Mouse (Mus musculus) layer of hippocampus, adult 2 months (tissue): ENCODE data around the gene Evi2b. TPM values are rescaled to one million over a fixed set of nuclear protein-coding genes. Genes with fewer than 3 reads are reported as not detected.

Source experiments
- DNase-seq, 2 experiments: peaks; one replicate each; pipeline ENCODE4 v3.0.0; 2022; ENCODE audit warnings: low spot score in 2 of 2
- H3K27ac ChIP-seq: fragments of 200-600 bp; 2 replicates; pipeline ENCODE4 v1.8.1; 2022
- H3K4me3 ChIP-seq: fragments of 200-600 bp; 2 replicates; pipeline ENCODE4 v1.8.1; 2022; ENCODE audit warnings: mild to moderate bottlenecking
- CTCF ChIP-seq: fragments of 200-600 bp; conservative IDR thresholded peaks from 2 replicates; pipeline ENCODE4 v1.8.1; 2022; ENCODE audit warnings: antibody characterized with exemption, mild to moderate bottlenecking, moderate library complexity
- total RNA-seq, 2 experiments: library from RNA; stranded (reverse); gene quantifications; 2 replicates each; pipeline ENCODE4 v1.2.3; 2021

The Evi2b gene
- total RNA-seq, 2 experiments from 2014 or later, result 0.37 to 0.38 TPM

DNA sequence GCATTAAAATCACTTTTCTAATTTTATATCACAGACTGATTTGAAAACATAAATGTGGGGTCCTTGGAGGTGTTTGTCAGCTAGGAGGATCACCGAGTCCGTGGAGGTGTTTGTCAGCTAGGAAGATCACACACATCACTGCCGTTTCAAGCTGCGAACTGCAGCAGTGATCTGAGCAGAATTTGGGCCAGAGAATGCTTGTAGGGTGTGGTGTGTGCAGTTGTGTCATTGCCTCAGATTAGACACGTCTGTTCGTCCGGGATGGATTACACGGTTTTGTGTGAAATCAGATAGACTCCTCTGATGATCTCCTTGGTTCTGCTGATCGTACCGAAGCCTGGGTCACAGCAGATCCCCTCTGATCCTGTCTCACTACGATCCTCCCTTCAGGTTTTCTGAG, 7.2 kb upstream of the Evi2b start:
- no peak for DNase-seq
- Histone ChIP-seq H3K4me3 (peak overlapping the region; percentile 39; the same call in 1 of the 2 replicates), H3K27ac (peak overlapping the region; percentile 87)
- TF ChIP-seq CTCF, result no peak

GRCm38 (mm10) chr11:79530333-79530761, 6.8 kb upstream of the Evi2b start, which contains the start of the genes Evi2 and Evi2a:
Gene Evi2, minus strand, starts transcription at chr11:79530589.
Gene Evi2a, minus strand, starts transcription at chr11:79530609.
- H3K27ac ChIP-seq, result peak within 1 kb of the TSS; percentile 87
- no peak for TF ChIP-seq CTCF
- peak within 1 kb of the TSS; percentile 39 for H3K4me3 ChIP-seq
- DNase-seq, result peak; percentile 36 to 55

DNA sequence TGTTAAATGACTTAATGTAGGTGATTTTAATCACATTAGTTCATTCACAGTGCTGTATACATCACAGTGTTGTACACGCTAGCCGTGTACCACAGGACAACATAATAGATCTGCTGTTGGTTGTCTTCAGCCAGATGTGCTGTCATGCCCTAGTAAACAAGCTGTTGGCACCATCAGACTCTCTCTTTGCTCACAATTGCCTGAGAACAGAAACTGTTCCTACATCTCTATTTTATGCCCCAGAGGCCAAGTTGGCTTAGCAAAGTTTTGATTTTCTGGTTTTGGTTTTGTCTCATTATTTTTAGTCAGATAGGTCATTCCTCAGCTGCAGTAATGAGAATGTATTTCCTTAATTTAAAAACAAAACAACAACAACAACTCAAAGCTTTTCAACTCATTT, 6.2 kb upstream of the Evi2b start:
- DNase-seq, result no peak
- peak overlapping the region; percentile 87 for H3K27ac ChIP-seq
- no peak for TF ChIP-seq CTCF
- peak overlapping the region; percentile 39 for H3K4me3 ChIP-seq

DNA sequence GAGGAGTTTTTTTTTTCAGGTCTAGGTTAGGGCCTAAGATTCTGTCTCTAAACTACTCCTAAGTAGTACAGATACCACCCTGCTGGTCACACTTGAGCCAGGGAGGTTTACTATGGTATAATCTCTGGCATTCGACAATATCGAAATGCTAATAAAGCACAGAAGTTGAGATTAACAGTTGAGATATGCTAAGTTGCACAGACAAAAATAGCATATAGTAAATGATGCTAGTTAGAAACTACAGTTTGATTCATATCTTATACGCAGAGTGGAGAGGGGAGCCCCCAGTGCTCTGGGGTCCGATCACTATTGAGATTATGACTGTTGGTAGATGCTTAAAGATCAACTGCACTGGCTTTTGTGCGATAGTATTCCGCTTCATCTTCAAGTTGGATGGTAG, 5.7 kb upstream of the Evi2b start:
- peak overlapping the region; percentile 87 for H3K27ac ChIP-seq
- DNase-seq, result no peak

DNA sequence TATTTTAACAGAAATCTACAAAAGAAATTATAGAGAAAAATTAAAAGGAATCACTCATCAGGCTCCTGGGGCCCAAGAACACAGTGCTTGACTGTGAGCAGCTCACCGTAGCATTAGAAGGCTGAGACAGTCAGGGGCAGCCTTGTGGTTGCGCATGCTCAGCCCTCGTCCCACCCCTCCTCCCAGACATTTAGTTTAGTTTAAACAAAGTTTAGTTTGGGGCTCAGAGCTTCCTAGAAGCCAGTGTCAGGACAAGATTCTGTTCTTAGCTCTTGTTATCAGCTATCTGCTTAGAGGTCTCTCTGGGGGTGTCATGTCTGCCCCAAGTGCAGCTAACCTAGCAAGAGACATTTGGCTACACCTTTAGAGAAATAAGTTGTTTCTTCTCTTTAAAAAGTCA, 5.0 kb upstream of the Evi2b start:
- no peak for DNase-seq
- TF ChIP-seq CTCF, result no peak
- Histone ChIP-seq H3K27ac (peak overlapping the region; percentile 87; the same call in 1 of the 2 replicates), H3K4me3 (peak overlapping the region; percentile 39)

More for the DNA sequence above, 5.7 kb upstream of the Evi2b start:
- H3K4me3 ChIP-seq, result peak overlapping the region; percentile 39
- TF ChIP-seq CTCF, result no peak

- no peak for DNase-seq
- no peak overlapping the region for H3K4me3 ChIP-seq
- TF ChIP-seq CTCF, result no peak
- H3K27ac ChIP-seq, result peak overlapping the region; percentile 43
Observed at GRCm38 (mm10) chr11:79527739-79528384, 4.3 kb upstream of the Evi2b start.

GRCm38 (mm10) chr11:79527015-79527738, 3.6 kb upstream of the Evi2b start:
- Histone ChIP-seq H3K4me3 (no peak overlapping the region), H3K27ac (peak overlapping the region; percentile 43)
- DNase-seq, result no peak
- TF ChIP-seq CTCF, result no peak

- Histone ChIP-seq H3K27ac (peak overlapping the region; percentile 43; the same call in 1 of the 2 replicates), H3K4me3 (no peak overlapping the region)
- DNase-seq, result no peak
- TF ChIP-seq CTCF, result no peak
Observed at GRCm38 (mm10) chr11:79526549-79526948, 3.0 kb upstream of the Evi2b start.

GRCm38 (mm10) chr11:79524310-79524575, 681 bp upstream of the Evi2b start:
- no peak for TF ChIP-seq CTCF
- Histone ChIP-seq H3K4me3 (no peak overlapping the region), H3K27ac (0 out of 2 replicates have a peak overlapping the region, but pooled peaks have one; percentile 2)
- no peak for DNase-seq

GRCm38 (mm10) chr11:79522944-79523343, 618 bp downstream of the Evi2b start:
- no peak for TF ChIP-seq CTCF

GRCm38 (mm10) chr11:79521930-79522329, 1.6 kb downstream of the Evi2b start:
- DNase-seq, result no peak
- no peak overlapping the region for H3K4me3 ChIP-seq
- no peak overlapping the region for H3K27ac ChIP-seq
- TF ChIP-seq CTCF, result 0 out of 2 replicates have a peak, but pooled peaks have one; percentile 29

More at GRCm38 (mm10) chr11:79522944-79523343, 618 bp downstream of the Evi2b start:
- no peak for DNase-seq
- Histone ChIP-seq H3K27ac (no peak overlapping the region), H3K4me3 (no peak overlapping the region)

GRCm38 (mm10) chr11:79520772-79521171, 2.8 kb downstream of the Evi2b start:
- no peak for DNase-seq
- TF ChIP-seq CTCF, result no peak
- no peak overlapping the region for H3K4me3 ChIP-seq
- H3K27ac ChIP-seq, result peak overlapping the region; percentile 71; the same call in 1 of the 2 replicates

DNA sequence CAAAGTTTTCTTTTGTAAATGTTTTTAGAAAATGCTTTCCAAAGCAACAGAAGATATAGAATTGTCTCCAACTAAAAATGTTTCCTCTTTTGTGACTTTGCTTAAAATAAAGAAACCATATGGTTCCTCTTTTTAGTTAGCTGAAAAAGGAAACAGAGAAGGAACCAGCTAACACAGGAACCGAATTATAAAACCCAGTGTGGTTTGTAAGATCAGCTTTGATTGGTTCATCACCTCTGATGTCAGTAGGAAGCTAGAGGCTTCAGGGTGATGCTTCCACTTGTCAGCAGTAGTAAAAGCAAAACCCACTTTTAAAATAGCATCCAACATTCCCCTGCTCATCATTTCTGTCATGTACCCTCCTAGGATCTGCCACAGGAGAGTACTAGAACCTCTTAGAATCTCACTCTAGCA, 3.7 kb downstream of the Evi2b start:
- Histone ChIP-seq H3K27ac (peak overlapping the region; percentile 71), H3K4me3 (no peak overlapping the region; the same call in 1 of the 2 replicates)
- peak in 1 of 2 experiments; percentile 31 for DNase-seq
- TF ChIP-seq CTCF, result no peak
